Mouse (Mus musculus): ENCODE results near the gene Kcnt1. TPM values are rescaled to one million over a fixed set of nuclear protein-coding genes. Genes with fewer than 3 reads are reported as not detected.

The Kcnt1 gene
- polyA plus RNA-seq, 1 experiment = 221 TPM

- no peak for DNase-seq (ENCODE audit: extremely low spot score in 1 of 2, low spot score in 1 of 2)
These were observed 84.4 kb downstream of the Kcnt1 start for GRCm38 (mm10) chr2:25947950-25948349.

- no peak for DNase-seq (ENCODE audit: extremely low spot score in 1 of 2, low spot score in 1 of 2)
These were observed 85.8 kb downstream of the Kcnt1 start for GRCm38 (mm10) chr2:25949291-25949690.

Other genes with a start within 250 kb of the Kcnt1 start
- gene Ccdc183, start 246.1 kb upstream of the Kcnt1 start, polyA plus RNA-seq (2012; rRNA removed) = 0.06 TPM in 1 of 2 replicates, not detected in the other
- 66.7 and 72.2 TPM in 2 replicates for gene Tmem141, start 241.7 kb upstream of the Kcnt1 start, polyA plus RNA-seq (2012; rRNA removed)
- 0.17 and 0.28 TPM in 2 replicates for gene Fcna, start 235.7 kb upstream of the Kcnt1 start, polyA plus RNA-seq (2012; rRNA removed)
- not detected in 2 replicates for gene Lcn8, start 210.6 kb upstream of the Kcnt1 start, polyA plus RNA-seq (2012; rRNA removed)
- not detected in 2 replicates for gene Lcn5, start 205.8 kb upstream of the Kcnt1 start, polyA plus RNA-seq (2012; rRNA removed)
- not detected in 2 replicates for gene Lcn6, start 186.9 kb upstream of the Kcnt1 start, polyA plus RNA-seq (2012; rRNA removed)
- gene Lcn10, start 181.0 kb upstream of the Kcnt1 start, polyA plus RNA-seq (2012; rRNA removed) = not detected in 2 replicates
- gene Obp2a, start 163.7 kb upstream of the Kcnt1 start, polyA plus RNA-seq (2012; rRNA removed) = not detected in 2 replicates
- 107 and 127 TPM in 2 replicates for gene Bmyc, start 157.0 kb upstream of the Kcnt1 start, polyA plus RNA-seq (2012; rRNA removed)
- not detected in 2 replicates for gene Obp2b, start 126.7 kb upstream of the Kcnt1 start, polyA plus RNA-seq (2012; rRNA removed)
- gene Lcn3, start 98.2 kb upstream of the Kcnt1 start, polyA plus RNA-seq (2012; rRNA removed) = not detected in 2 replicates
- gene Lcn11, start 86.7 kb upstream of the Kcnt1 start, polyA plus RNA-seq (2012; rRNA removed) = not detected in 2 replicates
- not detected in 2 replicates for gene Gm13539, start 81.5 kb upstream of the Kcnt1 start, polyA plus RNA-seq (2012; rRNA removed)
- gene Glt6d1, start 47.9 kb upstream of the Kcnt1 start, polyA plus RNA-seq (2012; rRNA removed) = not detected in 2 replicates
- gene Lcn9, start 40.6 kb upstream of the Kcnt1 start, polyA plus RNA-seq (2012; rRNA removed) = not detected in 2 replicates
- not detected in 2 replicates for gene Sohlh1, start 16.5 kb upstream of the Kcnt1 start, polyA plus RNA-seq (2012; rRNA removed)
- gene Camsap1, start 119.5 kb downstream of the Kcnt1 start, polyA plus RNA-seq (2012; rRNA removed) = 36.9 and 41.5 TPM in 2 replicates
- 78.1 and 79.7 TPM in 2 replicates for gene Ubac1, start 158.0 kb downstream of the Kcnt1 start, polyA plus RNA-seq (2012; rRNA removed)